ENCODE assay signal across 8 mouse cellular contexts in genomic region chr8:83668010-83668916, GRCm38 (mm10). TPM values are rescaled to one million over a fixed set of nuclear protein-coding genes. Genes with fewer than 3 reads are reported as not detected.
DNase-seq lines count a peak whose midpoint lies in the region; ATAC-seq lines count a peak whose summit lies in the region.

No protein-coding gene starts in this region.

- H3K27ac ChIP-seq in embryonic facial prominence, embryonic 11.5 days (replicated peaks; ENCODE audit: low read depth, low read length) = no peak overlapping the region
- H3K27ac ChIP-seq in midbrain, embryonic 11.5 days (ENCODE audit: low read depth, low read length) = no peak overlapping the region

- H3K4me2 ChIP-seq in embryonic facial prominence, embryonic 11.5 days (ENCODE audit: low read depth, low read length) = peak overlapping the region; percentile 64
- H3K4me2 ChIP-seq in midbrain, embryonic 11.5 days = peak overlapping the region; percentile 66

- peaks cover 6% of the 10 kb centered on the region for H3K27me3 ChIP-seq in embryonic facial prominence, embryonic 11.5 days (ENCODE audit: control insufficient read depth, insufficient read depth, low read length)
- H3K27me3 ChIP-seq in midbrain, embryonic 11.5 days (ENCODE audit: control insufficient read depth, insufficient read depth, low read length) = peaks cover 10% of the 10 kb centered on the region

- peaks cover 14% of the 10 kb centered on the region for H3K4me1 ChIP-seq in embryonic facial prominence, embryonic 11.5 days (ENCODE audit: control insufficient read depth, insufficient read depth, low read length)
- peaks cover 8% of the 10 kb centered on the region for H3K4me1 ChIP-seq in midbrain, embryonic 11.5 days (ENCODE audit: control insufficient read depth, insufficient read depth, low read length)

- WGBS in embryonic facial prominence, embryonic 11.5 days = 19% methylated on average over 80 of the region's 80 CpGs
- 26% methylated on average over 80 of the region's 80 CpGs for WGBS in midbrain, embryonic 11.5 days

- H3K9me3 ChIP-seq in embryonic facial prominence, embryonic 11.5 days (replicated peaks; ENCODE audit: control insufficient read depth, low read length) = no peaks in the 10 kb centered on the region
- no peaks in the 10 kb centered on the region for H3K9me3 ChIP-seq in midbrain, embryonic 11.5 days (ENCODE audit: control insufficient read depth, low read length)

- H3K4me3 ChIP-seq in embryonic facial prominence, embryonic 11.5 days (ENCODE audit: low read depth, low read length) = peak overlapping the region; percentile 32
- H3K4me3 ChIP-seq in midbrain, embryonic 11.5 days (ENCODE audit: low read depth, low read length) = peak overlapping the region; percentile 32

- H3K36me3 ChIP-seq in embryonic facial prominence, embryonic 11.5 days (replicated peaks; ENCODE audit: control insufficient read depth, insufficient read depth, low read depth, low read length) = no peaks in the 10 kb centered on the region; the same call in none of the 2 replicates
- peaks cover 9% of the 10 kb centered on the region for H3K36me3 ChIP-seq in midbrain, embryonic 11.5 days (ENCODE audit: control insufficient read depth, insufficient read depth, low read length)

- peak; percentile 71 to 85 for DNase-seq in adrenal gland, adult (ENCODE audit: inconsistent age in 2 of 2, low spot score in 1 of 2)
- no peak for DNase-seq in adrenal gland, postnatal 4 days (ENCODE audit: low spot score in 2 of 2)
- peak; percentile 73 for DNase-seq in adrenal gland, postnatal 10 days
- peak; percentile 87 for DNase-seq in embryonic facial prominence, embryonic 11.5 days (ENCODE audit: low spot score)
- peak; percentile 69 to 71 for DNase-seq in heart, postnatal 10 days
- DNase-seq in left cerebral cortex, postnatal 14 days (ENCODE audit: low spot score in 2 of 2) = peak; percentile 70 to 81
- DNase-seq in midbrain, embryonic 11.5 days (ENCODE audit: low spot score, missing footprints) = peak; percentile 98
- peak; percentile 38 to 47 for DNase-seq in spleen, postnatal 14 days (ENCODE audit: low spot score in 2 of 2)

- intact Hi-C loops in heart, postnatal 10 days (cut with DNase I) = no loop called here
- intact Hi-C loops in left cerebral cortex, postnatal 14 days (cut with DNase I) = no loop called here

- H3K9ac ChIP-seq in embryonic facial prominence, embryonic 11.5 days (replicated peaks; ENCODE audit: low read length) = peak overlapping the region; percentile 51
- peak overlapping the region; percentile 64 for H3K9ac ChIP-seq in midbrain, embryonic 11.5 days (ENCODE audit: low read length)

- ATAC-seq in embryonic facial prominence, embryonic 11.5 days (replicated peaks; ENCODE audit: insufficient number of reproducible peaks, low FRiP score, low TSS enrichment, low read depth) = 0 out of 2 replicates have a peak, but pooled peaks have one; percentile 5
- peak; percentile 75 for ATAC-seq in midbrain, embryonic 11.5 days (ENCODE audit: low FRiP score)

RNA-seq across cellular contexts. Expression of gene Ptger1, which starts 1.8 kb away (rescaled TPM):
- 1 to 10 TPM; 2.4 to 5.1 TPM for total RNA-seq in adrenal gland, postnatal 4 days (2021)
- total RNA-seq in adrenal gland, postnatal 10 days (2021) = 1 to 10 TPM in 1 of 2 experiments, under 1 TPM in 1; 0.75 to 1.4 TPM
- 0.27 and 1.9 TPM in 2 replicates for polyA plus RNA-seq in embryonic facial prominence, embryonic 11.5 days (2014; fragmentation: Nextera tagmentation; extraction: Ambion mirVana)
- total RNA-seq in heart, postnatal 10 days (2021) = under 1 TPM; 0.20 to 0.53 TPM
- 1 to 10 TPM; 1.4 to 1.5 TPM for total RNA-seq in left cerebral cortex, postnatal 14 days (2021)
- polyA plus RNA-seq in midbrain, embryonic 11.5 days (2014; fragmentation: Nextera tagmentation; extraction: Ambion mirVana) = 0.31 and 0.37 TPM in 2 replicates

RNA-seq across cellular contexts. Expression of gene Gipc1, which starts 15.8 kb away (rescaled TPM):
- 10 to 100 TPM; 59.2 to 72.0 TPM for total RNA-seq in adrenal gland, postnatal 4 days (2021)
- 10 to 100 TPM; 51.4 to 52.5 TPM for total RNA-seq in adrenal gland, postnatal 10 days (2021)
- polyA plus RNA-seq in embryonic facial prominence, embryonic 11.5 days (2014; fragmentation: Nextera tagmentation; extraction: Ambion mirVana) = 169 and 177 TPM in 2 replicates
- total RNA-seq in heart, postnatal 10 days (2021) = 10 to 100 TPM; 46.1 to 48.7 TPM
- total RNA-seq in left cerebral cortex, postnatal 14 days (2021) = 100 to 1,000 TPM; 104 to 109 TPM
- polyA plus RNA-seq in midbrain, embryonic 11.5 days (2014; fragmentation: Nextera tagmentation; extraction: Ambion mirVana) = 184 TPM in 2 replicates

RNA-seq across cellular contexts. Expression of gene Pkn1, which starts 30.7 kb away (rescaled TPM):
- 100 to 1,000 TPM; 115 to 120 TPM for total RNA-seq in adrenal gland, postnatal 4 days (2021)
- 100 to 1,000 TPM; 130 to 163 TPM for total RNA-seq in adrenal gland, postnatal 10 days (2021)
- polyA plus RNA-seq in embryonic facial prominence, embryonic 11.5 days (2014; fragmentation: Nextera tagmentation; extraction: Ambion mirVana) = 20.6 and 21.5 TPM in 2 replicates
- total RNA-seq in heart, postnatal 10 days (2021) = 10 to 100 TPM; 58.9 to 66.7 TPM
- 10 to 100 TPM; 63.8 to 74.1 TPM for total RNA-seq in left cerebral cortex, postnatal 14 days (2021)
- polyA plus RNA-seq in midbrain, embryonic 11.5 days (2014; fragmentation: Nextera tagmentation; extraction: Ambion mirVana) = 18.6 and 20.3 TPM in 2 replicates

RNA-seq across cellular contexts. Expression of gene Ddx39, which starts 46.7 kb away (rescaled TPM):
- total RNA-seq in adrenal gland, postnatal 4 days (2021) = 10 to 100 TPM; 41.5 to 42.2 TPM
- total RNA-seq in adrenal gland, postnatal 10 days (2021) = 10 to 100 TPM; 29.4 to 33.7 TPM
- polyA plus RNA-seq in embryonic facial prominence, embryonic 11.5 days (2014; fragmentation: Nextera tagmentation; extraction: Ambion mirVana) = 191 and 195 TPM in 2 replicates
- 10 to 100 TPM; 37.5 to 38.4 TPM for total RNA-seq in heart, postnatal 10 days (2021)
- total RNA-seq in left cerebral cortex, postnatal 14 days (2021) = 10 to 100 TPM; 18.4 to 19.7 TPM
- polyA plus RNA-seq in midbrain, embryonic 11.5 days (2014; fragmentation: Nextera tagmentation; extraction: Ambion mirVana) = 223 and 253 TPM in 2 replicates

Comparison
In these comparisons a context has a peak if more than half of its experiments do, and no peak if none do; other contexts are left out.
1. DNase-seq: peak in adrenal gland, adult (2 of 2), adrenal gland, postnatal 10 days (single experiment), embryonic facial prominence, embryonic 11.5 days (single experiment), heart, postnatal 10 days (2 of 2), left cerebral cortex, postnatal 14 days (2 of 2), midbrain, embryonic 11.5 days (single experiment) and spleen, postnatal 14 days (2 of 2); none in adrenal gland, postnatal 4 days (0 of 2).